Comparison of ENCODE assay signal across 9 mouse cellular contexts in genomic region chr4:138859728-138860127, GRCm38 (mm10). TPM values are rescaled to one million over a fixed set of nuclear protein-coding genes. Genes with fewer than 3 reads are reported as not detected.
DNase-seq lines count a peak whose midpoint lies in the region; ATAC-seq and TF ChIP-seq lines count a peak whose summit lies in the region.
"Had no signal": no experiment of that assay in that cellular context is flagged by ENCODE, and none has a peak within 500 bp of the region (broad histone marks: within the 10 kb centered on the region; RNA-seq: fewer than 3 reads in every experiment).

No protein-coding gene starts in this region.

- intact Hi-C loops in heart, postnatal 36 days (cut with DNase I): no loop called here

- peak overlapping the region; percentile 45 for H3K4me2 ChIP-seq in lung, embryonic 15.5 days

- H3K27me3 ChIP-seq in lung, embryonic 15.5 days: 0 out of 2 replicates have a peak, but pooled peaks cover 2% of the 10 kb centered on the region

- H3K4me1 ChIP-seq in embryonic fibroblast, embryonic 13.5 days (ENCODE audit: control insufficient read depth, insufficient read depth, low read length): no peaks in the 10 kb centered on the region
- H3K4me1 ChIP-seq in lung, embryonic 15.5 days: no peaks in the 10 kb centered on the region

- no peaks in the 10 kb centered on the region for H3K36me3 ChIP-seq in lung, embryonic 15.5 days

- no peak for TF ChIP-seq POLR2A in embryonic fibroblast, embryonic 13.5 days (IDR thresholded peaks at IDR 0.05; ENCODE audit: low read depth, low read length)

- H3K9ac ChIP-seq in lung, embryonic 15.5 days: no peak overlapping the region

- TF ChIP-seq CTCF in embryonic fibroblast, embryonic 13.5 days (IDR thresholded peaks at IDR 0.05; ENCODE audit: borderline replicate concordance, insufficient read depth, low read length): peak; percentile 37; the same call in 1 of the 2 replicates

- no peak overlapping the region for H3K27ac ChIP-seq in embryonic fibroblast, embryonic 13.5 days (ENCODE audit: insufficient read depth, low read length)
- no peak overlapping the region for H3K27ac ChIP-seq in lung, embryonic 15.5 days

- 6% methylated on average over 13 of the region's 13 CpGs for WGBS in large intestine, adult 2 months
- 3% methylated on average over 13 of the region's 13 CpGs for WGBS in lung, embryonic 15.5 days

- H3K9me3 ChIP-seq in lung, embryonic 15.5 days: no peaks in the 10 kb centered on the region

- peak; percentile 70; the same call in 1 of the 2 replicates for ATAC-seq in lung, embryonic 15.5 days (ENCODE audit: borderline replicate concordance, extremely low read depth, low FRiP score, low TSS enrichment)
- ATAC-seq in activated CD4-positive, CD25-positive, alpha-beta regulatory T cell, adult 4 months: no peak

- no peak overlapping the region for H3K4me3 ChIP-seq in embryonic fibroblast, embryonic 13.5 days (ENCODE audit: insufficient read depth, low read length)
- H3K4me3 ChIP-seq in lung, embryonic 15.5 days: peak overlapping the region; percentile 15; the same call in 1 of the 2 replicates

- DNase-seq in Muller cell, postnatal 12 days (ENCODE audit: inconsistent ontology term): peak; percentile 81
- DNase-seq in brain, adult 2 months (ENCODE audit: low read depth, low spot score): peak; percentile 91
- DNase-seq in heart, postnatal 36 days: peak; percentile 36 to 65
- DNase-seq in large intestine, adult 2 months (ENCODE audit: low read depth, low spot score): peak; percentile 42
- peak; percentile 83 for DNase-seq in retina, embryonic 14.5 days (ENCODE audit: low spot score)

RNA-seq across cellular contexts. Expression of gene Pla2g5, which starts 3.6 kb away (rescaled TPM):
- not detected in 2 replicates for polyA plus RNA-seq in embryonic fibroblast, embryonic 13.5 days (2011; ENCODE audit: insufficient read length, low read depth, missing spikeins)
- total RNA-seq in heart, postnatal 36 days (2021): 10 to 100 TPM; 27.0 to 32.1 TPM
- 35.3 and 72.0 TPM in 2 replicates for polyA plus RNA-seq in large intestine, adult 2 months (2012; rRNA removed)
- polyA plus RNA-seq in lung, embryonic 15.5 days (2015; fragmentation: Nextera tagmentation; extraction: Ambion mirVana): 0.44 and 0.50 TPM in 2 replicates
- not detected for polyA plus RNA-seq in activated CD4-positive, CD25-positive, alpha-beta regulatory T cell, adult 4 months (2017; shearing (Covaris generic))

RNA-seq across cellular contexts. Expression of gene Gm13030, which starts 14.0 kb away (rescaled TPM):
- polyA plus RNA-seq in embryonic fibroblast, embryonic 13.5 days (2011; ENCODE audit: insufficient read length, low read depth, missing spikeins): not detected in 2 replicates
- total RNA-seq in heart, postnatal 36 days (2021): not detected
- polyA plus RNA-seq in large intestine, adult 2 months (2012; rRNA removed): not detected in 2 replicates
- not detected in 2 replicates for polyA plus RNA-seq in lung, embryonic 15.5 days (2015; fragmentation: Nextera tagmentation; extraction: Ambion mirVana)
- polyA plus RNA-seq in activated CD4-positive, CD25-positive, alpha-beta regulatory T cell, adult 4 months (2017; shearing (Covaris generic)): not detected
- polyA plus RNA-seq: frontal cortex, adult 2 months had no signal

RNA-seq across cellular contexts. Expression of gene Pla2g2e, which starts 18.0 kb away (rescaled TPM):
- 0.61 TPM in 1 of 2 replicates, not detected in the other for polyA plus RNA-seq in embryonic fibroblast, embryonic 13.5 days (2011; ENCODE audit: insufficient read length, low read depth, missing spikeins)
- 1 to 10 TPM in 1 of 2 experiments, under 1 TPM in 1; 0.97 to 1.1 TPM for total RNA-seq in heart, postnatal 36 days (2021)
- 0.63 and 0.67 TPM in 2 replicates for polyA plus RNA-seq in large intestine, adult 2 months (2012; rRNA removed)
- not detected in 2 replicates for polyA plus RNA-seq in lung, embryonic 15.5 days (2015; fragmentation: Nextera tagmentation; extraction: Ambion mirVana)
- not detected for polyA plus RNA-seq in activated CD4-positive, CD25-positive, alpha-beta regulatory T cell, adult 4 months (2017; shearing (Covaris generic))
- polyA plus RNA-seq: frontal cortex, adult 2 months had no signal

RNA-seq across cellular contexts. Expression of gene Otud3, which starts 54.0 kb away (rescaled TPM):
- polyA plus RNA-seq in embryonic fibroblast, embryonic 13.5 days (2011; ENCODE audit: insufficient read length, low read depth, missing spikeins): 8.9 and 9.2 TPM in 2 replicates
- total RNA-seq in heart, postnatal 36 days (2021): 10 to 100 TPM; 10.6 to 11.6 TPM
- 5.5 and 10.8 TPM in 2 replicates for polyA plus RNA-seq in large intestine, adult 2 months (2012; rRNA removed)
- polyA plus RNA-seq in lung, embryonic 15.5 days (2015; fragmentation: Nextera tagmentation; extraction: Ambion mirVana): 3.7 TPM in 2 replicates
- polyA plus RNA-seq in activated CD4-positive, CD25-positive, alpha-beta regulatory T cell, adult 4 months (2017; shearing (Covaris generic)): under 1 TPM in 1 of 2 experiments, not detected in 1; 0.66 TPM

Comparison
In these comparisons a context has a peak if more than half of its experiments do, and no peak if none do; other contexts are left out.
1. RNA of gene Pla2g5, which starts 3.6 kb away (polyA plus RNA-seq): 35.3 to 72.0 TPM in large intestine, adult 2 months; 0.44 to 0.50 TPM in lung, embryonic 15.5 days, not detected in embryonic fibroblast, embryonic 13.5 days and not detected in activated CD4-positive, CD25-positive, alpha-beta regulatory T cell, adult 4 months; every median in the first group is over 10 times any median in the second.
2. Peak in every context shown above with its lines, with median percentiles within 50 percentile points of each other: DNase-seq.